Mouse (Mus musculus) C2C12 (cell line): ENCODE data around the gene Hectd4. TPM values are rescaled to one million over a fixed set of nuclear protein-coding genes. Genes with fewer than 3 reads are reported as not detected.

Experiments
- H3K27me3 ChIP-seq: one replicate; pipeline ENCODE4 v1.6.1; 2011; ENCODE audit not compliant: control insufficient read depth, insufficient read depth, insufficient read length
- H3K36me3 ChIP-seq: one replicate; pipeline ENCODE4 v1.6.1; 2011; ENCODE audit not compliant: control insufficient read depth, insufficient read depth
- H3K4me3 ChIP-seq: one replicate; pipeline ENCODE4 v1.5.1; 2011; ENCODE audit warnings: mild to moderate bottlenecking, control low read depth; ENCODE audit not compliant: poor library complexity, insufficient read depth, severe bottlenecking
- H3K79me2 ChIP-seq: one replicate; pipeline ENCODE4 v1.6.1; 2011; ENCODE audit not compliant: control insufficient read depth, insufficient read depth
- H3K79me3 ChIP-seq: one replicate; pipeline ENCODE4 v1.6.1; 2011; ENCODE audit warnings: low read depth, control low read depth
- H3ac ChIP-seq: one replicate; pipeline ENCODE3; 2011; ENCODE audit warnings: low read depth; ENCODE audit not compliant: control insufficient read depth, insufficient read length
- CEBPB ChIP-seq: IDR thresholded peaks from one replicate; pipeline ENCODE4 v1.6.1; 2011; ENCODE audit warnings: low read depth, mild to moderate bottlenecking, control low read depth, moderate library complexity
- CTCF ChIP-seq: IDR thresholded peaks from one replicate; pipeline ENCODE4 v1.5.1; 2011; ENCODE audit not compliant: control insufficient read depth, insufficient read depth, insufficient read length
- FOSL1 ChIP-seq: IDR thresholded peaks from one replicate; pipeline ENCODE4 v1.8.0; 2011; ENCODE audit warnings: mild to moderate bottlenecking, low read length; ENCODE audit not compliant: poor library complexity, insufficient read depth, severe bottlenecking
- MAX ChIP-seq: IDR thresholded peaks from one replicate; pipeline ENCODE4 v1.6.1; 2011; ENCODE audit warnings: mild to moderate bottlenecking, control low read depth
- MYOD1 ChIP-seq: IDR thresholded peaks from one replicate; pipeline ENCODE4 v1.6.1; 2011; ENCODE audit warnings: low read depth; ENCODE audit not compliant: control insufficient read depth, insufficient read length
- MYOG ChIP-seq: IDR thresholded peaks from one replicate; pipeline ENCODE4 v1.6.1; 2011; ENCODE audit not compliant: control insufficient read depth, insufficient read length; ENCODE audit errors: extremely low read depth
- USF1 ChIP-seq: IDR thresholded peaks from one replicate; pipeline ENCODE4 v1.6.1; 2011; ENCODE audit warnings: low read depth, mild to moderate bottlenecking, control low read depth, moderate library complexity
- polyA plus RNA-seq: library from polyadenylated mRNA; unstranded; fragments of >200 nt; fragmentation: generic; extraction: Trizol; gene quantifications from one replicate; pipeline ENCODE4 v1.2.1, GENCODE M21; 2012; ENCODE audit warnings: missing spikeins

Gene Hectd4
- polyA plus RNA-seq, 1 experiment, result 5.4 TPM

- H3K79me2 ChIP-seq, result peaks cover 30% of the 10 kb centered on the region
- TF ChIP-seq MAX (no peak), FOSL1 (no peak), MYOD1 (no peak), USF1 (no peak), CTCF (no peak), CEBPB (no peak), MYOG (no peak)
- H3K79me3 ChIP-seq, result peaks cover 5% of the 10 kb centered on the region
- peaks cover under 1% of the 10 kb centered on the region for H3K36me3 ChIP-seq
- no peaks in the 10 kb centered on the region for H3K27me3 ChIP-seq
- H3ac ChIP-seq, result no peak overlapping the region
- no peak overlapping the region for H3K4me3 ChIP-seq
Observed at GRCm38 (mm10) chr5:121242261-121242660, 22.2 kb downstream of the Hectd4 start.

DNA sequence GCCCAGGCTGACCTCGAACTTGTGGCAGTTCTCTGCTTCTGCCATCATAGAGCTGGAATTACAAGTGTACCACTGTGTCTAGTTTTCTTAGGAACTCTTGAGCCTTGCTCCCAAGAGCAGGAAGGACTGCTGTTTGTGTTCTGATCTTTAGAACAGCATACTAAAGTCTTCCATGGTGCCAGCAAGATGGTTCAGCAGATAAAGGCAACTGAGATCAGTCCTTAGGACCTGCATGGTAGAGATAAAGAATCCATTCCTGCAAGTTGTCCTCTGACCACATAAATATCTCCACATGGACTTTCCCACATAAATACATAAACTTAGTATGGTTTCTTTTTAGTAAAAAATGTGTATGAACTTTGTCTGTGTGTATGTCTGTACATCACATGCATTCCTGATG, 22.7 kb downstream of the Hectd4 start:
- TF ChIP-seq MYOG (no peak), FOSL1 (no peak), USF1 (no peak), CEBPB (no peak), CTCF (no peak), MYOD1 (no peak), MAX (no peak)

DNA sequence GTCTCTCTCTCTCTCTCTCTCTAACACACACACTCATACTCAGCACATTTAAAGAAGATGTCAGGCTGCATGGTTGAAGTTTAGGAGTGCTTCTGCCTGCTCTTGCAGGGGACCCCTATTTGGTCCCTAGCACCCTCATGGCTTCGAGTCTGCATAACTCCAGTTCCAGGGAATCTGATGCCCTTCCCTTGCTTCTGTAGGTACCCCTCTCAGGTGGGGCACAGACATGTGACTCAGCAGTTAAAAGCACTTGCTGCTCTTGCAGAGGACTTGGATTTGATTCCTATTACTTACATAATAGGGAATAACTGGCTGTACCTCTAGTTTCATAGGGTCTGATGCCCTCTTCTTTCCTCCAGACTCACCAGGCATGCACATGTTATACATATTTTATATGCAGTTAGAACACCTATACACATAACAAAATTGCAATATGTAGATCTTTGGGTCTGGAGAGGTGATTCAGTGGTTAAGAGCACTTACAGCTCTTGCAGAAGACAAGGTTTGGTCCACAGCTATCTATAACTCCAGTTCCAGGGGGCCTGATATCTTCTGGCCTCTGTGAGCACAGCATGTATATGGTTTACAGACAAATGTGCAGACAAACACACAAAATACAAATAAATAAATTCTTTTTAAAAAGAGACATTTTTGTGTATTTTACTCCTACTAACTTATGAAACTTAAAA, 23.8 kb downstream of the Hectd4 start:
- H3K27me3 ChIP-seq, result no peaks in the 10 kb centered on the region
- no peak overlapping the region for H3ac ChIP-seq
- no peak overlapping the region for H3K4me3 ChIP-seq
- TF ChIP-seq FOSL1, result no peak
- TF ChIP-seq MAX, result no peak
- TF ChIP-seq MYOG, result no peak
- no peak for TF ChIP-seq USF1
- TF ChIP-seq CTCF, result no peak
- no peak for TF ChIP-seq CEBPB
- TF ChIP-seq MYOD1, result no peak
- H3K36me3 ChIP-seq, result peaks cover 3% of the 10 kb centered on the region
- H3K79me3 ChIP-seq, result peaks cover 5% of the 10 kb centered on the region
- H3K79me2 ChIP-seq, result peaks cover 33% of the 10 kb centered on the region

More for the DNA sequence above, 22.7 kb downstream of the Hectd4 start:
- H3K79me2 ChIP-seq, result peaks cover 33% of the 10 kb centered on the region
- peaks cover 3% of the 10 kb centered on the region for H3K36me3 ChIP-seq
- no peak overlapping the region for H3K4me3 ChIP-seq
- H3K79me3 ChIP-seq, result peaks cover 5% of the 10 kb centered on the region
- no peaks in the 10 kb centered on the region for H3K27me3 ChIP-seq
- H3ac ChIP-seq, result no peak overlapping the region

DNA sequence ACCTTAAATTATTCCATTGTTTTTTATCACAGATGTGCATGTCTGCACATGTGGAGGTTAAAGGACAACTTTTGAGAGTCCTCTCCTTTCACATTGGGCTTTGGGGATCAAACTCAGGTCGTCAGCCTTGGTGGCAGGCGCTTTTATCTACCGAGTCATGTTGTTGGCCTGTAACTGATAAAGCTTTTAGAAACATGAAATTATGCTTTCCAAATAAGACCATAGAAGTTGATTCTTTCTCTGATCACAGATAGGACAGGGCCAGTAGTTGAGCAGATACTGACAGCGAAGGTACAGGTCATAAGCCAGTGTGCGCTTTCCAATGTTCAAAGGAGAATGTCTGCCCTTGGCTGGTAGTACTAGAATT, 24.3 kb downstream of the Hectd4 start:
- H3K79me3 ChIP-seq, result peaks cover 6% of the 10 kb centered on the region
- no peak overlapping the region for H3K4me3 ChIP-seq
- no peaks in the 10 kb centered on the region for H3K27me3 ChIP-seq
- TF ChIP-seq MYOG (no peak), CTCF (no peak), MYOD1 (no peak), FOSL1 (no peak), USF1 (no peak), CEBPB (no peak), MAX (no peak)
- peaks cover 3% of the 10 kb centered on the region for H3K36me3 ChIP-seq
- no peak overlapping the region for H3ac ChIP-seq
- H3K79me2 ChIP-seq, result peaks cover 33% of the 10 kb centered on the region

GRCm38 (mm10) chr5:121245201-121245600, 25.2 kb downstream of the Hectd4 start:
- TF ChIP-seq CTCF, result no peak
- TF ChIP-seq CEBPB, result no peak
- no peak for TF ChIP-seq MAX
- TF ChIP-seq FOSL1, result no peak
- TF ChIP-seq USF1, result no peak
- TF ChIP-seq MYOG, result no peak
- TF ChIP-seq MYOD1, result no peak
- peaks cover 6% of the 10 kb centered on the region for H3K79me3 ChIP-seq
- H3K27me3 ChIP-seq, result no peaks in the 10 kb centered on the region
- H3K4me3 ChIP-seq, result no peak overlapping the region
- peaks cover 3% of the 10 kb centered on the region for H3K36me3 ChIP-seq
- no peak overlapping the region for H3ac ChIP-seq
- H3K79me2 ChIP-seq, result peaks cover 34% of the 10 kb centered on the region

GRCm38 (mm10) chr5:121248766-121249394, 28.9 kb downstream of the Hectd4 start:
- peaks cover 33% of the 10 kb centered on the region for H3K79me2 ChIP-seq
- H3K4me3 ChIP-seq, result no peak overlapping the region
- no peaks in the 10 kb centered on the region for H3K27me3 ChIP-seq
- H3K79me3 ChIP-seq, result peaks cover 7% of the 10 kb centered on the region
- TF ChIP-seq CTCF (no peak), FOSL1 (no peak), MAX (no peak), MYOD1 (no peak), USF1 (no peak)
- H3K36me3 ChIP-seq, result peaks cover 3% of the 10 kb centered on the region
- no peak overlapping the region for H3ac ChIP-seq
